Mouse (Mus musculus): ENCODE measurements around the gene Mapk1. TPM values are rescaled to one million over a fixed set of nuclear protein-coding genes. Genes with fewer than 3 reads are reported as not detected.

The Mapk1 gene
- polyA plus RNA-seq, 1 experiment from 2014 or later = 177 TPM

- H3K4me3 ChIP-seq (ENCODE audit: low read depth, low read length) = no peak overlapping the region
- 94% methylated on average over 7 of the region's 7 CpGs for WGBS
- no peak overlapping the region for H3K4me2 ChIP-seq (replicated peaks; ENCODE audit: low read depth, low read length)
- no peak overlapping the region for H3K27ac ChIP-seq (ENCODE audit: low read length)
- H3K36me3 ChIP-seq (ENCODE audit: control insufficient read depth, insufficient read depth, low read length) = peaks cover 10% of the 10 kb centered on the region; the same call in 1 of the 2 replicates
- no peaks in the 10 kb centered on the region for H3K27me3 ChIP-seq (ENCODE audit: control insufficient read depth, insufficient read depth, low read length)
- no peak for ATAC-seq (ENCODE audit: insufficient number of reproducible peaks, insufficient read depth, low FRiP score, low read depth)
- H3K4me1 ChIP-seq (ENCODE audit: control insufficient read depth, insufficient read depth, low read length) = no peaks in the 10 kb centered on the region
- no peak overlapping the region for H3K9ac ChIP-seq (replicated peaks; ENCODE audit: low read depth, low read length)
- H3K9me3 ChIP-seq (ENCODE audit: control insufficient read depth, low read depth, low read length) = no peaks in the 10 kb centered on the region
Measured at GRCm38 (mm10) chr16:17078101-17078500, 94.9 kb downstream of the Mapk1 start.

GRCm38 (mm10) chr16:17082121-17082792 is 99.1 kb downstream of the Mapk1 start:
- Histone ChIP-seq H3K36me3 (ENCODE audit: control insufficient read depth, insufficient read depth, low read length) (peaks cover 38% of the 10 kb centered on the region), H3K27ac (ENCODE audit: low read length) (no peak overlapping the region), H3K9me3 (ENCODE audit: control insufficient read depth, low read depth, low read length) (no peaks in the 10 kb centered on the region), H3K4me1 (ENCODE audit: control insufficient read depth, insufficient read depth, low read length) (no peaks in the 10 kb centered on the region), H3K9ac (replicated peaks; ENCODE audit: low read depth, low read length) (no peak overlapping the region), H3K4me3 (ENCODE audit: low read depth, low read length) (no peak overlapping the region), H3K27me3 (ENCODE audit: control insufficient read depth, insufficient read depth, low read length) (no peaks in the 10 kb centered on the region), H3K4me2 (replicated peaks; ENCODE audit: low read depth, low read length) (no peak overlapping the region)
- WGBS = 88% methylated on average over 6 of the region's 6 CpGs
- ATAC-seq (ENCODE audit: insufficient number of reproducible peaks, insufficient read depth, low FRiP score, low read depth) = no peak

- Histone ChIP-seq H3K27ac (ENCODE audit: low read length) (no peak overlapping the region), H3K9me3 (ENCODE audit: control insufficient read depth, low read depth, low read length) (no peaks in the 10 kb centered on the region), H3K4me1 (ENCODE audit: control insufficient read depth, insufficient read depth, low read length) (no peaks in the 10 kb centered on the region), H3K4me2 (replicated peaks; ENCODE audit: low read depth, low read length) (no peak overlapping the region), H3K4me3 (ENCODE audit: low read depth, low read length) (no peak overlapping the region), H3K27me3 (ENCODE audit: control insufficient read depth, insufficient read depth, low read length) (no peaks in the 10 kb centered on the region), H3K36me3 (ENCODE audit: control insufficient read depth, insufficient read depth, low read length) (peaks cover 68% of the 10 kb centered on the region), H3K9ac (replicated peaks; ENCODE audit: low read depth, low read length) (no peak overlapping the region)
- ATAC-seq (ENCODE audit: insufficient number of reproducible peaks, insufficient read depth, low FRiP score, low read depth) = no peak
- 86% methylated on average over 4 of the region's 4 CpGs for WGBS
Measured at GRCm38 (mm10) chr16:17085636-17086035, 102.5 kb downstream of the Mapk1 start.

- no peak for ATAC-seq (ENCODE audit: insufficient number of reproducible peaks, insufficient read depth, low FRiP score, low read depth)
- no peaks in the 10 kb centered on the region for H3K27me3 ChIP-seq (ENCODE audit: control insufficient read depth, insufficient read depth, low read length)
- H3K4me1 ChIP-seq (ENCODE audit: control insufficient read depth, insufficient read depth, low read length) = no peaks in the 10 kb centered on the region
- no peak overlapping the region for H3K27ac ChIP-seq (ENCODE audit: low read length)
- no peak overlapping the region for H3K9ac ChIP-seq (replicated peaks; ENCODE audit: low read depth, low read length)
- 50% methylated on average over 3 of the region's 3 CpGs for WGBS
- H3K9me3 ChIP-seq (ENCODE audit: control insufficient read depth, low read depth, low read length) = no peaks in the 10 kb centered on the region
- H3K4me3 ChIP-seq (ENCODE audit: low read depth, low read length) = no peak overlapping the region
- peaks cover 74% of the 10 kb centered on the region for H3K36me3 ChIP-seq (ENCODE audit: control insufficient read depth, insufficient read depth, low read length)
- no peak overlapping the region for H3K4me2 ChIP-seq (replicated peaks; ENCODE audit: low read depth, low read length)
Measured at GRCm38 (mm10) chr16:17086241-17086640, 103.1 kb downstream of the Mapk1 start.

- Histone ChIP-seq H3K9me3 (ENCODE audit: control insufficient read depth, low read depth, low read length) (no peaks in the 10 kb centered on the region), H3K9ac (replicated peaks; ENCODE audit: low read depth, low read length) (no peak overlapping the region), H3K36me3 (ENCODE audit: control insufficient read depth, insufficient read depth, low read length) (peaks cover 79% of the 10 kb centered on the region), H3K4me3 (ENCODE audit: low read depth, low read length) (no peak overlapping the region), H3K4me1 (ENCODE audit: control insufficient read depth, insufficient read depth, low read length) (no peaks in the 10 kb centered on the region), H3K27ac (ENCODE audit: low read length) (no peak overlapping the region), H3K27me3 (ENCODE audit: control insufficient read depth, insufficient read depth, low read length) (no peaks in the 10 kb centered on the region), H3K4me2 (replicated peaks; ENCODE audit: low read depth, low read length) (no peak overlapping the region)
- ATAC-seq (ENCODE audit: insufficient number of reproducible peaks, insufficient read depth, low FRiP score, low read depth) = no peak
- 78% methylated on average over 13 of the region's 13 CpGs for WGBS
Measured at GRCm38 (mm10) chr16:17086669-17087193, 103.5 kb downstream of the Mapk1 start.

GRCm38 (mm10) chr16:17088346-17088745 is 105.2 kb downstream of the Mapk1 start:
- Histone ChIP-seq H3K4me1 (ENCODE audit: control insufficient read depth, insufficient read depth, low read length) (no peaks in the 10 kb centered on the region), H3K27me3 (ENCODE audit: control insufficient read depth, insufficient read depth, low read length) (no peaks in the 10 kb centered on the region), H3K4me2 (replicated peaks; ENCODE audit: low read depth, low read length) (no peak overlapping the region), H3K36me3 (ENCODE audit: control insufficient read depth, insufficient read depth, low read length) (peaks cover 86% of the 10 kb centered on the region), H3K27ac (ENCODE audit: low read length) (no peak overlapping the region), H3K9ac (replicated peaks; ENCODE audit: low read depth, low read length) (no peak overlapping the region), H3K4me3 (ENCODE audit: low read depth, low read length) (no peak overlapping the region), H3K9me3 (ENCODE audit: control insufficient read depth, low read depth, low read length) (no peaks in the 10 kb centered on the region)
- no peak for ATAC-seq (ENCODE audit: insufficient number of reproducible peaks, insufficient read depth, low FRiP score, low read depth)
- WGBS = 69% methylated on average over 3 of the region's 3 CpGs

GRCm38 (mm10) chr16:17096938-17097337 is 113.8 kb downstream of the Mapk1 start:
- WGBS = 96% methylated on average over 3 of the region's 3 CpGs
- Histone ChIP-seq H3K4me2 (replicated peaks; ENCODE audit: low read depth, low read length) (no peak overlapping the region), H3K4me1 (ENCODE audit: control insufficient read depth, insufficient read depth, low read length) (no peaks in the 10 kb centered on the region), H3K4me3 (ENCODE audit: low read depth, low read length) (no peak overlapping the region), H3K9ac (replicated peaks; ENCODE audit: low read depth, low read length) (no peak overlapping the region), H3K36me3 (ENCODE audit: control insufficient read depth, insufficient read depth, low read length) (peaks cover 75% of the 10 kb centered on the region), H3K9me3 (ENCODE audit: control insufficient read depth, low read depth, low read length) (no peaks in the 10 kb centered on the region), H3K27me3 (ENCODE audit: control insufficient read depth, insufficient read depth, low read length) (no peaks in the 10 kb centered on the region), H3K27ac (ENCODE audit: low read length) (no peak overlapping the region)
- no peak for ATAC-seq (ENCODE audit: insufficient number of reproducible peaks, insufficient read depth, low FRiP score, low read depth)
